Mouse (Mus musculus): ENCODE results near the gene Wdr46. TPM values are rescaled to one million over a fixed set of nuclear protein-coding genes. Genes with fewer than 3 reads are reported as not detected.

Wdr46 gene
- polyA plus RNA-seq, 1 experiment from 2014 or later = 11.2 TPM

DNA sequence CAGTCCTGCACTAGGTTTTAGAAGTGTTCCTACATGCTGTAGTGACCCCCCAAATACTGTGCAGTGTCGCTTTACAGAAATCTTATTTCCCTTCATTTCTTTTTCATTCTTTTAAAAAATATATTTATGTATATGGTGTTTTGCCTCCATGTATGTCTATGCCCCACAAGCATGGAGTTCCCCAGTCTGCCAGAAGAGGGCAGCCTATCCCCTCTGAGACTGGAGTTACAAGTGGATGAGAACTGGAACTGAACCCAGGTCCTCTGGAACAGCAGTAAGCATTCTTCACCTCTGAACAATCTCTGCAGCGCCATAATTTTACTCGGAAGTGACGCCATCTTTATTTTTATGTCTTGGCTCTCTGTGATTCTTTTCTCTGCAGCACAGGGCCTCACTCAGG lies 28.9 kb downstream of the Wdr46 start:
- ATAC-seq = no peak
- no peaks in the 10 kb centered on the region for H3K9me3 ChIP-seq (ENCODE audit: control insufficient read depth)
- no peak overlapping the region for H3K9ac ChIP-seq (ENCODE audit: low read depth, low read length)
- TF ChIP-seq CTCF (IDR thresholded peaks at IDR 0.05; ENCODE audit: low read depth) = peak; percentile 55
- no peaks in the 10 kb centered on the region for H3K4me1 ChIP-seq (replicated peaks; ENCODE audit: control insufficient read depth, insufficient read depth, low read length)
- 78% methylated on average over 4 of the region's 4 CpGs for WGBS
- no peak overlapping the region for H3K4me2 ChIP-seq (replicated peaks; ENCODE audit: low read depth)
- peaks cover 14% of the 10 kb centered on the region; the same call in 1 of the 2 replicates for H3K36me3 ChIP-seq (ENCODE audit: control insufficient read depth, insufficient read depth)
- no peak overlapping the region for H3K27ac ChIP-seq (ENCODE audit: low read depth, low read length)
- H3K4me3 ChIP-seq (ENCODE audit: low read depth, low read length) = no peak overlapping the region
- H3K27me3 ChIP-seq (replicated peaks; ENCODE audit: control insufficient read depth, insufficient read depth, low read length) = no peaks in the 10 kb centered on the region

DNA sequence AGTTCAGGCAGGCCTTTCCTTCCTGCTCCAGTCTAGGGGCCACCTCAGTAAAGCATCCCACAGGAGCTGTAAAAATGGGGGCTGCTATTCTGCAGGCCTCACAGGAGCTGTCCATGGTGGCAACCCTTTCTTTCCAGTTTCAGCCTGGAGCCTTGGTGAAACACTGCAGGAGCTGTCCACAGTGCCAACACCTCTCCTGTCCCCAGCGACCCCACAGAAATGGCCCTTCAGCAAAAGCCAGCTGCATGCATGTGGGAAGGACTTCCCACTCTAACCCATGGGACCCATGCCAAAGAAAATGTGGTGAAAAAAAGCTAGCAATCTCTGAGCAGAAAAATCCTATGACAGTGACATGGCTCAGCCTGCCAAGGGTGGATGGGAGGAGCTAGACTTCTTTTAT lies 32.2 kb downstream of the Wdr46 start:
- WGBS = 7% methylated on average over 1 of the region's 1 CpGs
- no peak for ATAC-seq
- Histone ChIP-seq H3K9ac (ENCODE audit: low read depth, low read length) (no peak overlapping the region), H3K27ac (ENCODE audit: low read depth, low read length) (no peak overlapping the region), H3K9me3 (ENCODE audit: control insufficient read depth) (no peaks in the 10 kb centered on the region), H3K4me2 (replicated peaks; ENCODE audit: low read depth) (no peak overlapping the region), H3K36me3 (ENCODE audit: control insufficient read depth, insufficient read depth) (no peaks in the 10 kb centered on the region), H3K4me3 (ENCODE audit: low read depth, low read length) (no peak overlapping the region), H3K4me1 (replicated peaks; ENCODE audit: control insufficient read depth, insufficient read depth, low read length) (no peaks in the 10 kb centered on the region), H3K27me3 (replicated peaks; ENCODE audit: control insufficient read depth, insufficient read depth, low read length) (no peaks in the 10 kb centered on the region)
- TF ChIP-seq CTCF (IDR thresholded peaks at IDR 0.05; ENCODE audit: low read depth) = no peak

- no peak for ATAC-seq
- no peak overlapping the region for H3K4me3 ChIP-seq (ENCODE audit: low read depth, low read length)
- no peak for TF ChIP-seq CTCF (IDR thresholded peaks at IDR 0.05; ENCODE audit: low read depth)
- H3K4me2 ChIP-seq (replicated peaks; ENCODE audit: low read depth) = no peak overlapping the region
- 62% methylated on average over 3 of the region's 3 CpGs for WGBS
- H3K27me3 ChIP-seq (replicated peaks; ENCODE audit: control insufficient read depth, insufficient read depth, low read length) = no peaks in the 10 kb centered on the region
- H3K9ac ChIP-seq (ENCODE audit: low read depth, low read length) = no peak overlapping the region
- H3K9me3 ChIP-seq (ENCODE audit: control insufficient read depth) = no peaks in the 10 kb centered on the region
- H3K36me3 ChIP-seq (ENCODE audit: control insufficient read depth, insufficient read depth) = no peaks in the 10 kb centered on the region
- no peak overlapping the region for H3K27ac ChIP-seq (ENCODE audit: low read depth, low read length)
- no peaks in the 10 kb centered on the region for H3K4me1 ChIP-seq (replicated peaks; ENCODE audit: control insufficient read depth, insufficient read depth, low read length)
These were observed 33.1 kb downstream of the Wdr46 start for GRCm38 (mm10) chr17:33973572-33973971.

DNA sequence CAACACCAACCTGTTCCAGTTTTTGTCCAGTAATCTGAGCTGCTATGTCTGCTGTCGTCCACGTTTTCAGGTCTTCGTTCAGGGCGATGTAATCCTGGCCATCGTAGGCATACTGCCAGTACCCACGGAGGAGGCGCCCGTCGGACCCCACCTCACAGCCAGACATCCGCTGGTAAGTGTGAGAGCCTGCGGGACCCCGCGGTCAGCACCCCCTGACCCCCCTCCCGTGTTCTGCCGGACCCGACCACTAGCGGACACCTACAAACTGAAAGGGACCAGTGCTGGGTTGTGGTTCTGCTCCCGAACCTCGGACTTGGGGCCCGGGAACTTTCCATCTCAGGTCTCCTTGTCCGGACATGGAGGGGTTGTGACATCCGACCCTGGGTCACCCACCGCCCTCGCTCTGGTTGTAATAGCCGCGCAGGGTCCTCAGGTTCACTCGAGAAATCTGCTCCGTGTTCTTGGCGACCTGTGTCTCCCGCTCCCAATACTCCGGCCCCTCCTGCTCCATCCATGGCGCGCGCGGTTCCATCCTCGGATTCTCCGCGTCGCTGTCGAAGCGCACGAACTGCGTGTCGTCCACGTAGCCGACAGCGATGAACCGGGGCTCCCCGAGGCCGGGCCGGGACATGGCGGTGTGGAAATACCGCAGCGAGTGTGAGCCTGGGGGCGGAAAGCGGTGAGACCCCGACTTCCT lies 37.5 kb downstream of the Wdr46 start:
- Histone ChIP-seq H3K4me2 (replicated peaks; ENCODE audit: low read depth) (peak overlapping the region; percentile 87), H3K4me1 (replicated peaks; ENCODE audit: control insufficient read depth, insufficient read depth, low read length) (no peaks in the 10 kb centered on the region; the same call in 1 of the 2 replicates), H3K36me3 (ENCODE audit: control insufficient read depth, insufficient read depth) (no peaks in the 10 kb centered on the region), H3K9ac (ENCODE audit: low read depth, low read length) (peak overlapping the region; percentile 41), H3K27ac (ENCODE audit: low read depth, low read length) (peak overlapping the region; percentile 54; the same call in 1 of the 2 replicates), H3K4me3 (ENCODE audit: low read depth, low read length) (peak overlapping the region; percentile 52), H3K27me3 (replicated peaks; ENCODE audit: control insufficient read depth, insufficient read depth, low read length) (no peaks in the 10 kb centered on the region), H3K9me3 (ENCODE audit: control insufficient read depth) (no peaks in the 10 kb centered on the region)
- TF ChIP-seq CTCF (IDR thresholded peaks at IDR 0.05; ENCODE audit: low read depth) = no peak
- WGBS = 1% methylated on average over 57 of the region's 57 CpGs
- ATAC-seq = no peak

DNA sequence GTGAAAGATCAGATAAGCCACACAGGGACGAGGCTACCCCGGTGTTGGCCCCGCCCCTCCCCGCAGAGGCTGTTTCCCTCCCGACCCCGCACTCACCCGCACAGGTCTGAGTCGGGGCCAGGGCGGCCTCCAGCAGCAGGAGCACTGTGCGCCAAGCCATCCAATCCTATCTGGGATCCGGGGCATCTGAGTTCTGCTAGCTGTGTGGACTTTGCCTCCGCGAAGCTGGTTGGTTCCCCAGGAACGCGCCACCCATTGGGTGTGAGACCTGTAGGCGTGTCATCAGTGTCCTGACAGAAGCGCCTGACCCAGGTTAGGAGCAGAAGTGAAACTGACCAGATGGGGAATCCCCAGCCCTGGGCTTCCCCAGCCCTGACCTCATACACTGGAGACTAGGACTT lies 38.2 kb downstream of the Wdr46 start:
- no peaks in the 10 kb centered on the region for H3K36me3 ChIP-seq (ENCODE audit: control insufficient read depth, insufficient read depth)
- no peaks in the 10 kb centered on the region; the same call in 1 of the 2 replicates for H3K4me1 ChIP-seq (replicated peaks; ENCODE audit: control insufficient read depth, insufficient read depth, low read length)
- H3K9me3 ChIP-seq (ENCODE audit: control insufficient read depth) = no peaks in the 10 kb centered on the region
- peak; percentile 95 for ATAC-seq
- no peak for TF ChIP-seq CTCF (IDR thresholded peaks at IDR 0.05; ENCODE audit: low read depth)
- peak overlapping the region; percentile 82 for H3K27ac ChIP-seq (ENCODE audit: low read depth, low read length)
- peak overlapping the region; percentile 87 for H3K4me2 ChIP-seq (replicated peaks; ENCODE audit: low read depth)
- H3K4me3 ChIP-seq (ENCODE audit: low read depth, low read length) = peak overlapping the region; percentile 52
- peak overlapping the region; percentile 41 for H3K9ac ChIP-seq (ENCODE audit: low read depth, low read length)
- under 1% methylated on average over 15 of the region's 17 CpGs for WGBS
- H3K27me3 ChIP-seq (replicated peaks; ENCODE audit: control insufficient read depth, insufficient read depth, low read length) = no peaks in the 10 kb centered on the region

GRCm38 (mm10) chr17:33979512-33980050 lies 39.1 kb downstream of the Wdr46 start:
- peak overlapping the region; percentile 87; the same call in 1 of the 2 replicates for H3K4me2 ChIP-seq (replicated peaks; ENCODE audit: low read depth)
- H3K4me3 ChIP-seq (ENCODE audit: low read depth, low read length) = no peak overlapping the region
- no peaks in the 10 kb centered on the region for H3K27me3 ChIP-seq (replicated peaks; ENCODE audit: control insufficient read depth, insufficient read depth, low read length)
- H3K27ac ChIP-seq (ENCODE audit: low read depth, low read length) = peak overlapping the region; percentile 82
- WGBS = 58% methylated on average over 6 of the region's 6 CpGs
- no peaks in the 10 kb centered on the region for H3K9me3 ChIP-seq (ENCODE audit: control insufficient read depth)
- no peak overlapping the region for H3K9ac ChIP-seq (ENCODE audit: low read depth, low read length)
- no peaks in the 10 kb centered on the region for H3K36me3 ChIP-seq (ENCODE audit: control insufficient read depth, insufficient read depth)
- H3K4me1 ChIP-seq (replicated peaks; ENCODE audit: control insufficient read depth, insufficient read depth, low read length) = no peaks in the 10 kb centered on the region; the same call in 1 of the 2 replicates
- no peak for TF ChIP-seq CTCF (IDR thresholded peaks at IDR 0.05; ENCODE audit: low read depth)
- no peak for ATAC-seq
